Mouse (Mus musculus) brain, embryonic 18.5 days (tissue): ENCODE results near the gene Dip2a.

Experiments
- DNase-seq: peaks from one replicate; pipeline ENCODE4 v3.0.0-alpha.2; 2012; ENCODE audit warnings: low read depth, low spot score

The Dip2a gene

GRCm38 (mm10) chr10:76344711-76345539 lies at the start of gene Dip2a:
Gene Dip2a, minus strand, starts transcription at chr10:76345291.
- peak; percentile 77 for DNase-seq

- no peak for DNase-seq
Measured at GRCm38 (mm10) chr10:76392596-76392995, 47.5 kb upstream of the Dip2a start.

GRCm38 (mm10) chr10:76391786-76392185 lies 46.7 kb upstream of the Dip2a start:
- no peak for DNase-seq

GRCm38 (mm10) chr10:76391166-76391565 lies 46.1 kb upstream of the Dip2a start:
- DNase-seq = no peak

- DNase-seq = no peak
Measured at GRCm38 (mm10) chr10:76374981-76375380, 29.9 kb upstream of the Dip2a start.

- no peak for DNase-seq
Measured at GRCm38 (mm10) chr10:76371736-76372135, 26.6 kb upstream of the Dip2a start.

- DNase-seq = no peak
Measured at GRCm38 (mm10) chr10:76368766-76369165, 23.7 kb upstream of the Dip2a start.

GRCm38 (mm10) chr10:76363233-76363632 lies 18.1 kb upstream of the Dip2a start:
- no peak for DNase-seq

- DNase-seq = no peak
Measured at GRCm38 (mm10) chr10:76358468-76358867, 13.4 kb upstream of the Dip2a start.

GRCm38 (mm10) chr10:76357286-76357875 lies 12.3 kb upstream of the Dip2a start:
- no peak for DNase-seq

- DNase-seq = no peak
Measured at GRCm38 (mm10) chr10:76354974-76355373, 9.9 kb upstream of the Dip2a start.

- no peak for DNase-seq
Measured at GRCm38 (mm10) chr10:76353986-76354385, 8.9 kb upstream of the Dip2a start.

GRCm38 (mm10) chr10:76351953-76352352 lies 6.9 kb upstream of the Dip2a start:
- no peak for DNase-seq

- DNase-seq = no peak
Measured at GRCm38 (mm10) chr10:76346589-76346988, 1.5 kb upstream of the Dip2a start.

GRCm38 (mm10) chr10:76346043-76346491 lies 976 bp upstream of the Dip2a start:
- DNase-seq = no peak

GRCm38 (mm10) chr10:76345540-76345902 lies 430 bp upstream of the Dip2a start:
- DNase-seq = no peak

GRCm38 (mm10) chr10:76334350-76334749 lies 10.7 kb downstream of the Dip2a start:
- no peak for DNase-seq

- DNase-seq = no peak
Measured at GRCm38 (mm10) chr10:76332040-76332439, 13.1 kb downstream of the Dip2a start.

GRCm38 (mm10) chr10:76329093-76329492 lies 16.0 kb downstream of the Dip2a start:
- DNase-seq = no peak

GRCm38 (mm10) chr10:76328574-76328973 lies 16.5 kb downstream of the Dip2a start:
- DNase-seq = no peak

GRCm38 (mm10) chr10:76326304-76327006 lies 18.6 kb downstream of the Dip2a start:
- DNase-seq = no peak

GRCm38 (mm10) chr10:76317623-76318022 lies 27.5 kb downstream of the Dip2a start:
- no peak for DNase-seq

GRCm38 (mm10) chr10:76316194-76316593 lies 28.9 kb downstream of the Dip2a start:
- DNase-seq = no peak
